Mouse (Mus musculus) hindbrain, postnatal 0 days (tissue): Measurements from ENCODE around the gene Eddm3b. TPM values are rescaled to one million over a fixed set of nuclear protein-coding genes. Genes with fewer than 3 reads are reported as not detected.
"Not testable (repeated sequence)": the region's sequence is repeated elsewhere in the genome, so short reads cannot be mapped to it uniquely, and the experiment has no call there.

Experiments
- ATAC-seq: fragments of 200-750 bp; cut with Nextera tagmentation; 2 replicates; pipeline ENCODE4 v1.8.0; 2017; ENCODE audit warnings: mild to moderate bottlenecking, moderate TSS enrichment, moderate library complexity
- DNase-seq: peaks from one replicate; pipeline ENCODE4 v3.0.0-alpha.2; 2015; ENCODE audit warnings: low spot score
- H3K27ac ChIP-seq: fragments of 300-500 bp; sonication (generic); 2 replicates; pipeline ENCODE4 v1.5.1; 2014; ENCODE audit warnings: mild to moderate bottlenecking
- H3K27me3 ChIP-seq: fragments of 300-500 bp; sonication (generic); 2 replicates; pipeline ENCODE4 v1.6.1; 2014; ENCODE audit warnings: low read length, mixed read lengths; ENCODE audit not compliant: insufficient read depth
- H3K36me3 ChIP-seq: fragments of 300-500 bp; sonication (generic); 2 replicates; pipeline ENCODE4 v1.6.1; 2014; ENCODE audit warnings: low read length, mixed read lengths; ENCODE audit not compliant: insufficient read depth
- H3K4me1 ChIP-seq: fragments of 300-500 bp; sonication (generic); 2 replicates; pipeline ENCODE4 v1.6.1; 2014; ENCODE audit warnings: antibody characterized with exemption, low read length, mixed read lengths; ENCODE audit not compliant: insufficient read depth
- H3K4me2 ChIP-seq: fragments of 300-500 bp; sonication (generic); 2 replicates; pipeline ENCODE4 v1.6.1; 2014; ENCODE audit warnings: low read depth, mild to moderate bottlenecking, low read length, moderate library complexity, mixed read lengths
- H3K4me3 ChIP-seq: fragments of 300-500 bp; sonication (generic); 2 replicates; pipeline ENCODE4 v1.5.1; 2014; ENCODE audit warnings: low read length
- H3K9ac ChIP-seq: fragments of 300-500 bp; sonication (generic); replicated peaks from 2 replicates; pipeline ENCODE4 v1.6.1; 2014; ENCODE audit warnings: mild to moderate bottlenecking, low read length, moderate library complexity, mixed read lengths
- H3K9me3 ChIP-seq: fragments of 300-500 bp; sonication (generic); 2 replicates; pipeline ENCODE4 v1.6.1; 2016; ENCODE audit warnings: low read length, mixed read lengths
- CTCF ChIP-seq: IDR thresholded peaks from 2 replicates; pipeline ENCODE4 v1.5.1; 2016; ENCODE audit warnings: antibody characterized with exemption, control low read depth, low read depth
- WGBS: fragments of 180-500 bp; shearing (Covaris S2); extraction: QIAGEN DNeasy Blood & Tissue Kit; methylation state at CpG from one replicate; pipeline ENCODE4 v1.1.7; 2014; 5-methylcytosine and 5-hydroxymethylcytosine counted together
- polyA plus RNA-seq: library from polyadenylated mRNA; unstranded; fragments of >200 nt; fragmentation: Nextera tagmentation; extraction: Ambion mirVana; gene quantifications from 2 replicates; pipeline ENCODE4 v1.2.1, GENCODE M21; 2015
- total RNA-seq: library from RNA; depleted of rRNA; stranded (reverse); fragments of >200 nt; gene quantifications from 2 replicates; pipeline ENCODE4 v1.2.3, GENCODE M21; 2014

Eddm3b gene
- total and polyA plus RNA-seq, 2 experiments from 2014 or later = not detected

GRCm38 (mm10) chr14:51094096-51094875 is 19.9 kb upstream of the Eddm3b start:
- no peaks in the 10 kb centered on the region for H3K27me3 ChIP-seq
- no peaks in the 10 kb centered on the region for H3K4me1 ChIP-seq
- no peak overlapping the region for H3K9ac ChIP-seq
- H3K4me2 ChIP-seq = no peak overlapping the region
- H3K9me3 ChIP-seq = no peaks in the 10 kb centered on the region
- H3K27ac ChIP-seq = no peak overlapping the region
- H3K36me3 ChIP-seq = no peaks in the 10 kb centered on the region
- TF ChIP-seq CTCF = no peak
- ATAC-seq (no peak), DNase-seq (no peak)
- WGBS = 71% methylated on average over 5 of the region's 5 CpGs
- H3K4me3 ChIP-seq = no peak overlapping the region

GRCm38 (mm10) chr14:51094921-51095320 is 19.3 kb upstream of the Eddm3b start:
- H3K27me3 ChIP-seq = no peaks in the 10 kb centered on the region
- no peak for TF ChIP-seq CTCF
- H3K9me3 ChIP-seq = no peaks in the 10 kb centered on the region
- no peak overlapping the region for H3K4me2 ChIP-seq
- no peaks in the 10 kb centered on the region for H3K4me1 ChIP-seq
- no peak overlapping the region for H3K9ac ChIP-seq
- H3K4me3 ChIP-seq = no peak overlapping the region
- no peak for ATAC-seq
- WGBS = 71% methylated on average over 9 of the region's 9 CpGs
- DNase-seq = no peak
- no peak overlapping the region for H3K27ac ChIP-seq
- H3K36me3 ChIP-seq = no peaks in the 10 kb centered on the region

DNA sequence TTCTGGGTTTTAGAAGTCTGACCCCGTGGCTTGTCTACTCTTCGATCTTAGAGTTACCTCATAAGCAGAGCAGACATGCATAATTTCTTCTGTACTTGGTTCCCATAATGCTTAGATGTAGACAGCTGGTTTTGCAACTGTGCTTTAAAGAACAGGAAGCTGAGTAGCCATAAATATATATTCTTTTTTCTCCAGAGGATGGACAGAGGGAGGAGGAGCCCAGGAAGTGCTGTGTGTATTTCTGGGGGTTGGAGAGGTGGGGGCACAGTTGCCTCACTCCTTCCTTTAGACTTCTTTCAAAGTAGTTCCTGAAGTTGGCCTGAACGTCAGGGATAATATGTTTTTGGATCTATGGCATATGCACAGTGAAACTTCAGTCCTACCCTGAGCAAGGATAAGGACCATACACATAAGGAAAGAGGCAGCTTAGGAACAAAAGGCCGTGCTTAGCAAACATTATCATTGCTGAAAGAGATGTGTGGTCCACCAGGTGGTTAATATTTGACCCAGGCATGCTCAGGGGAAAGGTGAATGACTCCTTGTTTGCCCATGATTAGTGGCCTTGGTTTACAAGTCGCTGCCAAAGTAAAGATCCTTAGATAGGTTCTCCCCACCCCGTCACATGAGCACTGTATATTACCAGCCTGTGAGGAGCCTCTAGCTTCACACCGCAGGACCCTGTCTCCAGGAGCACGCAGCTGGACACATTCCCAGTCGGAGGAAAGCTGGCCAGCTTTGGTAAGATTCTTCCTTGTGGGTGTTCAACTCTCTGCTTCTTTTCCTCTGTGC is 18.3 kb upstream of the Eddm3b start:
- Histone ChIP-seq H3K27ac (no peak overlapping the region), H3K4me2 (no peak overlapping the region), H3K9me3 (no peaks in the 10 kb centered on the region), H3K9ac (no peak overlapping the region), H3K36me3 (no peaks in the 10 kb centered on the region), H3K4me3 (no peak overlapping the region), H3K4me1 (no peaks in the 10 kb centered on the region), H3K27me3 (no peaks in the 10 kb centered on the region)
- no peak for DNase-seq
- TF ChIP-seq CTCF = no peak
- no peak for ATAC-seq
- 55% methylated on average over 9 of the region's 9 CpGs for WGBS

- H3K27ac ChIP-seq, H3K4me3 ChIP-seq, H3K36me3 ChIP-seq, H3K4me2 ChIP-seq, H3K4me1 ChIP-seq, H3K9me3 ChIP-seq, H3K27me3 ChIP-seq, H3K9ac ChIP-seq: not testable (repeated sequence)
- peak; percentile 51 for DNase-seq
- peak; percentile 76 for TF ChIP-seq CTCF
- 30% methylated on average over 1 of the region's 1 CpGs for WGBS
- peak; percentile 59 for ATAC-seq
These were observed 15.9 kb upstream of the Eddm3b start for GRCm38 (mm10) chr14:51098300-51098699.

DNA sequence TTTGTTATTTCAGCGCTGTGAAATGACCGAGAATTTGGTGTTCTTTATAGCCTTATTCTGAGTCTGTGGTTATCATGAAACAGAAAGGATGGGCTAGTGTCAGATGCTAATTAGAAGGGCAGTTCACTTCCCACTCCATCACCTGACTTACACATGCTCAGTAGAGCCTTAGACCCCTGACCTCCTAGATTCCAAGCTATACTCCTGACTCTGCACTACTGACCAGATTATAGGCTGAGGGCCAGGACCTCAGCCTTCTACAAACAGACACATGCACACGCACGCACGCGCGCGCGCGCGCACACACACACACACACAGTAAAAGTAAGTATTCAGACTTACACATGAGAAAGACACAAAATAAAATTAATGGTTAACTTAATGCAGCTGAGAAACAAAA is 15.3 kb upstream of the Eddm3b start:
- H3K9ac ChIP-seq = no peak overlapping the region
- no peak for DNase-seq
- 93% methylated on average over 11 of the region's 11 CpGs for WGBS
- TF ChIP-seq CTCF = no peak
- no peaks in the 10 kb centered on the region for H3K9me3 ChIP-seq
- no peak for ATAC-seq
- H3K27ac ChIP-seq = no peak overlapping the region
- H3K4me1 ChIP-seq = no peaks in the 10 kb centered on the region
- H3K4me3 ChIP-seq = no peak overlapping the region
- no peak overlapping the region for H3K4me2 ChIP-seq
- H3K36me3 ChIP-seq = no peaks in the 10 kb centered on the region
- no peaks in the 10 kb centered on the region for H3K27me3 ChIP-seq

GRCm38 (mm10) chr14:51101284-51101683 is 12.9 kb upstream of the Eddm3b start:
- DNase-seq (no peak), ATAC-seq (no peak)
- Histone ChIP-seq H3K9ac (no peak overlapping the region), H3K27ac (no peak overlapping the region), H3K27me3 (no peaks in the 10 kb centered on the region), H3K4me2 (no peak overlapping the region), H3K4me3 (no peak overlapping the region), H3K4me1 (no peaks in the 10 kb centered on the region), H3K36me3 (no peaks in the 10 kb centered on the region), H3K9me3 (no peaks in the 10 kb centered on the region)
- 67% methylated on average over 9 of the region's 9 CpGs for WGBS
- TF ChIP-seq CTCF = no peak

GRCm38 (mm10) chr14:51103217-51103616 is 11.0 kb upstream of the Eddm3b start:
- no peak overlapping the region for H3K4me2 ChIP-seq
- TF ChIP-seq CTCF = peak; percentile 88
- no peaks in the 10 kb centered on the region for H3K9me3 ChIP-seq
- H3K9ac ChIP-seq = no peak overlapping the region
- WGBS = 57% methylated on average over 3 of the region's 3 CpGs
- no peaks in the 10 kb centered on the region for H3K4me1 ChIP-seq
- H3K4me3 ChIP-seq = no peak overlapping the region
- DNase-seq = peak; percentile 80
- H3K36me3 ChIP-seq = no peaks in the 10 kb centered on the region
- no peaks in the 10 kb centered on the region for H3K27me3 ChIP-seq
- peak; percentile 38 for ATAC-seq
- H3K27ac ChIP-seq = no peak overlapping the region
